In genomic region chr6:88855636-88856035, GRCm38 (mm10) we compare ENCODE assay signal across 8 mouse cellular contexts. TPM values are rescaled to one million over a fixed set of nuclear protein-coding genes. Genes with fewer than 3 reads are reported as not detected.
DNase-seq lines count a peak whose midpoint lies in the region; ATAC-seq and TF ChIP-seq lines count a peak whose summit lies in the region.
"Had no signal": no experiment of that assay in that cellular context is flagged by ENCODE, and none has a peak within 500 bp of the region (broad histone marks: within the 10 kb centered on the region; RNA-seq: fewer than 3 reads in every experiment).

No protein-coding gene starts in this region.

- no peaks in the 10 kb centered on the region for H3K9me3 ChIP-seq in forebrain, embryonic 11.5 days (ENCODE audit: control insufficient read depth, low read length)
- H3K9me3 ChIP-seq in intestine, embryonic 15.5 days: no peaks in the 10 kb centered on the region
- H3K9me3 ChIP-seq in lung, embryonic 14.5 days (ENCODE audit: low read depth, low read length): no peaks in the 10 kb centered on the region
- H3K9me3 ChIP-seq: heart, embryonic 13.5 days had no signal

- peak; percentile 50 for TF ChIP-seq CTCF in bone marrow, adult 2 months (IDR thresholded peaks at IDR 0.05; ENCODE audit: control insufficient read depth, insufficient read depth, low read length)
- TF ChIP-seq CTCF in lung, embryonic 14.5 days (IDR thresholded peaks at IDR 0.05; ENCODE audit: low read depth): peak; percentile 83

- no peak overlapping the region for H3K4me2 ChIP-seq in forebrain, embryonic 11.5 days (ENCODE audit: low read depth, low read length, severe bottlenecking)
- no peak overlapping the region for H3K4me2 ChIP-seq in intestine, embryonic 15.5 days (replicated peaks)
- no peak overlapping the region for H3K4me2 ChIP-seq in lung, embryonic 14.5 days
- H3K4me2 ChIP-seq: heart, embryonic 13.5 days had no signal

- no peak overlapping the region for H3K4me3 ChIP-seq in bone marrow, adult 2 months (replicated peaks; ENCODE audit: control insufficient read depth, low read depth, low read length)
- no peak overlapping the region for H3K4me3 ChIP-seq in forebrain, embryonic 11.5 days (ENCODE audit: low read depth, low read length)
- H3K4me3 ChIP-seq in intestine, embryonic 15.5 days (replicated peaks): no peak overlapping the region
- no peak overlapping the region for H3K4me3 ChIP-seq in lung, embryonic 14.5 days (ENCODE audit: low read depth, low read length)
- H3K4me3 ChIP-seq: heart, embryonic 13.5 days had no signal

- 20% methylated on average over 5 of the region's 5 CpGs for WGBS in bone marrow, adult 2 months
- 15% methylated on average over 5 of the region's 5 CpGs for WGBS in forebrain, embryonic 11.5 days
- 28% methylated on average over 5 of the region's 5 CpGs for WGBS in intestine, embryonic 15.5 days
- WGBS in lung, embryonic 14.5 days: 21% methylated on average over 5 of the region's 5 CpGs

- DNase-seq in urinary bladder, postnatal 25 days (ENCODE audit: low spot score): peak; percentile 59
- no peak for DNase-seq in urinary bladder, postnatal 10 days (ENCODE audit: low spot score)
- DNase-seq in forebrain, embryonic 11.5 days (ENCODE audit: low spot score): peak; percentile 68
- peak; percentile 93 for DNase-seq in lung, embryonic 14.5 days
- DNase-seq in retina, embryonic 14.5 days (ENCODE audit: low spot score): peak; percentile 95

- no peaks in the 10 kb centered on the region; the same call in 1 of the 2 replicates for H3K36me3 ChIP-seq in forebrain, embryonic 11.5 days (ENCODE audit: control insufficient read depth, insufficient read depth, low read length)
- no peaks in the 10 kb centered on the region for H3K36me3 ChIP-seq in intestine, embryonic 15.5 days
- H3K36me3 ChIP-seq in lung, embryonic 14.5 days (ENCODE audit: insufficient read depth): no peaks in the 10 kb centered on the region

- H3K9ac ChIP-seq in forebrain, embryonic 11.5 days (ENCODE audit: low read length): no peak overlapping the region
- H3K9ac ChIP-seq in intestine, embryonic 15.5 days: no peak overlapping the region
- H3K9ac ChIP-seq in lung, embryonic 14.5 days: no peak overlapping the region

- no peak for TF ChIP-seq POLR2A in bone marrow, adult 2 months (IDR thresholded peaks at IDR 0.05; ENCODE audit: borderline replicate concordance, control insufficient read depth, low read depth, low read length)

- H3K27me3 ChIP-seq in forebrain, embryonic 11.5 days (ENCODE audit: control insufficient read depth, insufficient read depth, low read length): no peaks in the 10 kb centered on the region
- no peaks in the 10 kb centered on the region for H3K27me3 ChIP-seq in intestine, embryonic 15.5 days (replicated peaks)
- H3K27me3 ChIP-seq in lung, embryonic 14.5 days (ENCODE audit: insufficient read depth, low read length): no peaks in the 10 kb centered on the region

- no peak overlapping the region for H3K27ac ChIP-seq in bone marrow, adult 2 months (ENCODE audit: control insufficient read depth, insufficient read depth, low read depth, low read length, poor library complexity)
- H3K27ac ChIP-seq in forebrain, embryonic 11.5 days (ENCODE audit: low read depth, low read length): no peak overlapping the region
- no peak overlapping the region for H3K27ac ChIP-seq in intestine, embryonic 15.5 days
- H3K27ac ChIP-seq in lung, embryonic 14.5 days (ENCODE audit: low read depth): no peak overlapping the region

- ATAC-seq in forebrain, embryonic 11.5 days (replicated peaks; ENCODE audit: low FRiP score): no peak
- peak; percentile 37; the same call in 1 of the 2 replicates for ATAC-seq in intestine, embryonic 15.5 days
- ATAC-seq in lung, embryonic 14.5 days (ENCODE audit: insufficient read depth): peak; percentile 29

- no peaks in the 10 kb centered on the region for H3K4me1 ChIP-seq in bone marrow, adult 2 months (ENCODE audit: control insufficient read depth, insufficient read depth, low read length)
- no peaks in the 10 kb centered on the region for H3K4me1 ChIP-seq in forebrain, embryonic 11.5 days (replicated peaks; ENCODE audit: control insufficient read depth, insufficient read depth, low read length)
- H3K4me1 ChIP-seq in intestine, embryonic 15.5 days (replicated peaks): no peaks in the 10 kb centered on the region
- no peaks in the 10 kb centered on the region for H3K4me1 ChIP-seq in lung, embryonic 14.5 days (ENCODE audit: insufficient read depth)

RNA-seq across cellular contexts. Expression of gene Abtb1, which starts 13.9 kb away (rescaled TPM):
- polyA plus RNA-seq in bone marrow, adult 2 months (2011; ENCODE audit: insufficient read depth, insufficient read length, low replicate concordance, missing spikeins): 92.2 and 165 TPM in 2 replicates
- 14.4 and 15.3 TPM in 2 replicates for polyA plus RNA-seq in forebrain, embryonic 11.5 days (2014; fragmentation: Nextera tagmentation; extraction: Ambion mirVana)
- 24.2 and 25.0 TPM in 2 replicates for polyA plus RNA-seq in intestine, embryonic 15.5 days (2015; fragmentation: Nextera tagmentation; extraction: Ambion mirVana)
- 29.5 and 34.7 TPM in 2 replicates for polyA plus RNA-seq in lung, embryonic 14.5 days (2014; fragmentation: Nextera tagmentation; extraction: Ambion mirVana)

RNA-seq across cellular contexts. Expression of gene Podxl2, which starts 19.2 kb away (rescaled TPM):
- polyA plus RNA-seq in bone marrow, adult 2 months (2011; ENCODE audit: insufficient read depth, insufficient read length, low replicate concordance, missing spikeins): 2.5 and 2.6 TPM in 2 replicates
- polyA plus RNA-seq in forebrain, embryonic 11.5 days (2014; fragmentation: Nextera tagmentation; extraction: Ambion mirVana): 109 and 115 TPM in 2 replicates
- polyA plus RNA-seq in intestine, embryonic 15.5 days (2015; fragmentation: Nextera tagmentation; extraction: Ambion mirVana): 49.6 and 52.5 TPM in 2 replicates
- polyA plus RNA-seq in lung, embryonic 14.5 days (2014; fragmentation: Nextera tagmentation; extraction: Ambion mirVana): 52.0 and 56.7 TPM in 2 replicates

RNA-seq across cellular contexts. Expression of gene Mcm2, which starts 42.9 kb away (rescaled TPM):
- 78.2 and 120 TPM in 2 replicates for polyA plus RNA-seq in bone marrow, adult 2 months (2011; ENCODE audit: insufficient read depth, insufficient read length, low replicate concordance, missing spikeins)
- polyA plus RNA-seq in forebrain, embryonic 11.5 days (2014; fragmentation: Nextera tagmentation; extraction: Ambion mirVana): 248 and 259 TPM in 2 replicates
- 106 and 107 TPM in 2 replicates for polyA plus RNA-seq in intestine, embryonic 15.5 days (2015; fragmentation: Nextera tagmentation; extraction: Ambion mirVana)
- polyA plus RNA-seq in lung, embryonic 14.5 days (2014; fragmentation: Nextera tagmentation; extraction: Ambion mirVana): 153 and 164 TPM in 2 replicates

RNA-seq across cellular contexts. Expression of gene Tpra1, which starts 46.4 kb away (rescaled TPM):
- polyA plus RNA-seq in bone marrow, adult 2 months (2011; ENCODE audit: insufficient read depth, insufficient read length, low replicate concordance, missing spikeins): 45.8 and 74.0 TPM in 2 replicates
- 39.4 and 40.7 TPM in 2 replicates for polyA plus RNA-seq in forebrain, embryonic 11.5 days (2014; fragmentation: Nextera tagmentation; extraction: Ambion mirVana)
- 62.2 and 72.1 TPM in 2 replicates for polyA plus RNA-seq in intestine, embryonic 15.5 days (2015; fragmentation: Nextera tagmentation; extraction: Ambion mirVana)
- 49.4 and 53.6 TPM in 2 replicates for polyA plus RNA-seq in lung, embryonic 14.5 days (2014; fragmentation: Nextera tagmentation; extraction: Ambion mirVana)

Comparison
In these comparisons a context has a peak if more than half of its experiments do, and no peak if none do; other contexts are left out.
1. RNA of gene Podxl2, which starts 19.2 kb away (polyA plus RNA-seq): 109 to 115 TPM in forebrain, embryonic 11.5 days, 52.0 to 56.7 TPM in lung, embryonic 14.5 days and 49.6 to 52.5 TPM in intestine, embryonic 15.5 days; 2.5 to 2.6 TPM in bone marrow, adult 2 months; every median in the first group is over 10 times any median in the second.